Mouse (Mus musculus): Measurements from ENCODE around the gene Vmn1r75.

Vmn1r75 gene

GRCm38 (mm10) chr7:11874330-11874729 is at the start of gene Vmn1r75:
Vmn1r75 (plus strand) TSS chr7:11874630.
- TF ChIP-seq POU5F1 (IDR thresholded peaks at IDR 0.05; ENCODE audit: borderline replicate concordance, low read length) = no peak
- no peak for TF ChIP-seq CTCF (conservative IDR thresholded peaks at IDR 0.05; ENCODE audit: low read length)
- TF ChIP-seq NANOG (IDR thresholded peaks at IDR 0.05; ENCODE audit: borderline replicate concordance, low read length) = no peak
- no peaks in the 10 kb centered on the region for H3K27me3 ChIP-seq (ENCODE audit: insufficient read depth, low read length)
- no peaks in the 10 kb centered on the region for H3K9me3 ChIP-seq (ENCODE audit: low read length)
- no peaks in the 10 kb centered on the region for H3K4me1 ChIP-seq (replicated peaks; ENCODE audit: low read depth, low read length)
- H3K4me3 ChIP-seq (replicated peaks; ENCODE audit: low read length) = no peak within 1 kb of the TSS
- H3K36me3 ChIP-seq (ENCODE audit: insufficient read depth, low read length) = no peaks in the 10 kb centered on the region

GRCm38 (mm10) chr7:11833680-11834079 is 40.8 kb upstream of the Vmn1r75 start, which contains the start of gene Vmn1r74:
Vmn1r74 (plus strand) TSS chr7:11833980.
- Histone ChIP-seq H3K36me3 (ENCODE audit: insufficient read depth, low read length) (no peaks in the 10 kb centered on the region), H3K27me3 (ENCODE audit: insufficient read depth, low read length) (no peaks in the 10 kb centered on the region), H3K4me1 (replicated peaks; ENCODE audit: low read depth, low read length) (no peaks in the 10 kb centered on the region), H3K4me3 (replicated peaks; ENCODE audit: low read length) (no peak within 1 kb of the TSS), H3K9me3 (ENCODE audit: low read length) (peaks cover 22% of the 10 kb centered on the region)
- TF ChIP-seq NANOG (IDR thresholded peaks at IDR 0.05; ENCODE audit: borderline replicate concordance, low read length) (no peak), CTCF (conservative IDR thresholded peaks at IDR 0.05; ENCODE audit: low read length) (no peak), POU5F1 (IDR thresholded peaks at IDR 0.05; ENCODE audit: borderline replicate concordance, low read length) (no peak)
